Mouse (Mus musculus): ENCODE measurements around the gene Ubox5. TPM values are rescaled to one million over a fixed set of nuclear protein-coding genes. Genes with fewer than 3 reads are reported as not detected.
A peak's percentile ranks its signal among the peaks of the same experiment; 100 is the strongest.

Ubox5 gene
- total RNA-seq, 1 experiment from 2014 or later: 6.3 TPM

DNA sequence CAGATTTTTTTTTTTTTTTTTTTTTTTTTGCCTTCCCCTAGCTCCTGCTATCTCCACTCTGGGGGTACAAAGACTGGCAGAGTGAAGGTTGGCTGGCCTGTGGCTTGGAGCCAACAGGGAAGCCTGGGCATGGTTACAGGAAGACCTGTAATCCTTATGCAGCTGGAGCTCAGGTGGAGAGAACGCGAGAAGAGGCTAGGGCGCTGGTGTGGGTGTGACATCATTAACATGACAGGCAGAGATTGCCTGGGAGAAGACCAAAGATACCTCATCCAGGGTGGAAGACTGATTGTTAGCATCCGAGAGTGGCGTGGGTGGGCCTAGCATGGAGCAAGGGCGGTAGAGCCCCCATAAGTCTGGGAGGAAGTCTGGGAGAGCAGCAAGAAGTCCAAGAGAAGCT lies 9.4 kb upstream of the Ubox5 start:
- ATAC-seq (replicated peaks in 1 of 2; ENCODE audit: insufficient read depth in 1 of 2, low FRiP score in 2 of 2, low TSS enrichment in 1 of 2, low read depth in 1 of 2, poor library complexity in 2 of 2, severe bottlenecking in 2 of 2): no peak

DNA sequence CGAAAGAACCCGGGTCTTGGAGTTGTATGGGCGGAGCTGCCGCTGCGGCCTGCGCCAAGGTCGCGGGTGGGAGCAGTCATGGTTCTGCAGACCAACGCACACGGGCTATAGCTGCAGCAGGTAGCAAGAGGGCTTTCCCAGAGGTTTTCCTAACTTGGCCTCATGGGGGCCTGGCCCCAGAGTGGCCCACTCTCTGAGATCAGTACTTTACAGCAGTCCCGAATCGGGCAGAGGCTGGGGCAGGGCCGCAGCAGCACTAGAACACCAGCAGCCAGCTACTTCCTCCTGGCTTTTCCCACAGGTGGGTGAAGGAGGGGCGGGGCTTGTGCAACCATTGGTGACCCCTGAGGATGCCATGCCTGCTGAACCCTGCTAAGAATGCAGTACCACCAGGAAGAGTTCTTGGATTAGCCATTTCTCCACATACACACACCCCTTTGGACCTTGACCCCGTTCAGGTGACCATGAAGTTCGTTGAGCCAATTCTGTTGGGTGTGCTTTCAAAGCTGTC lies 8.3 kb upstream of the Ubox5 start:
- ATAC-seq (replicated peaks in 1 of 2; ENCODE audit: insufficient read depth in 1 of 2, low FRiP score in 2 of 2, low TSS enrichment in 1 of 2, low read depth in 1 of 2, poor library complexity in 2 of 2, severe bottlenecking in 2 of 2): no peak

- ATAC-seq (replicated peaks in 1 of 2; ENCODE audit: insufficient read depth in 1 of 2, low FRiP score in 2 of 2, low TSS enrichment in 1 of 2, low read depth in 1 of 2, poor library complexity in 2 of 2, severe bottlenecking in 2 of 2): peak; percentile 59 to 68
These were observed 6.0 kb upstream of the Ubox5 start for GRCm38 (mm10) chr2:130635847-130636246.

GRCm38 (mm10) chr2:130634739-130635411 lies 5.0 kb upstream of the Ubox5 start:
- peak; percentile 4 to 23; a peak in 1 of 4 replicates for ATAC-seq (replicated peaks in 1 of 2; ENCODE audit: insufficient read depth in 1 of 2, low FRiP score in 2 of 2, low TSS enrichment in 1 of 2, low read depth in 1 of 2, poor library complexity in 2 of 2, severe bottlenecking in 2 of 2)

- no peak for ATAC-seq (replicated peaks in 1 of 2; ENCODE audit: insufficient read depth in 1 of 2, low FRiP score in 2 of 2, low TSS enrichment in 1 of 2, low read depth in 1 of 2, poor library complexity in 2 of 2, severe bottlenecking in 2 of 2)
These were observed 4.3 kb upstream of the Ubox5 start for GRCm38 (mm10) chr2:130634006-130634738.

- no peak for ATAC-seq (replicated peaks in 1 of 2; ENCODE audit: insufficient read depth in 1 of 2, low FRiP score in 2 of 2, low TSS enrichment in 1 of 2, low read depth in 1 of 2, poor library complexity in 2 of 2, severe bottlenecking in 2 of 2)
These were observed 3.2 kb upstream of the Ubox5 start for GRCm38 (mm10) chr2:130632887-130633675.

DNA sequence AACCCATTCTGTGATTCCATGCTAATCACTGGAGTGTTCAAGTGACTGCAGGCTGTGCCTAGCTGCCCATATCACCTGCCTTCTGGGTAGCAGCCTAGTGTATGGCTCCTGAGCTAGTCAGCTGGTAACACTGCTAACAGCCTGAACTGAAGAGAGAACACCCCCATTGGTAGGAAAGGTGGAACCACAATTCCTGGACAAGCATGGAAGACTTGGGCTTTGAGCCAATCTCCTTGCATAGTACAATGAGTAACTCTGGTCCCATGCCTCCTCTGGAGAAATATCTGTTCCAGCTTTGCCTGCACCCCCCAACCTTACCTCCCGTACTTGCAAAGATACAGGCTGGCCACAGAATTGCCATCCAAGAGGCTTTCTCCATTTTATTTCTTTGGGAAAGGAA lies 2.6 kb upstream of the Ubox5 start:
- ATAC-seq (replicated peaks in 1 of 2; ENCODE audit: insufficient read depth in 1 of 2, low FRiP score in 2 of 2, low TSS enrichment in 1 of 2, low read depth in 1 of 2, poor library complexity in 2 of 2, severe bottlenecking in 2 of 2): no peak

- peak; percentile 30 to 34; a peak in 3 of 4 replicates for ATAC-seq (replicated peaks in 1 of 2; ENCODE audit: insufficient read depth in 1 of 2, low FRiP score in 2 of 2, low TSS enrichment in 1 of 2, low read depth in 1 of 2, poor library complexity in 2 of 2, severe bottlenecking in 2 of 2)
These were observed 579 bp downstream of the Ubox5 start for GRCm38 (mm10) chr2:130629080-130629838.

DNA sequence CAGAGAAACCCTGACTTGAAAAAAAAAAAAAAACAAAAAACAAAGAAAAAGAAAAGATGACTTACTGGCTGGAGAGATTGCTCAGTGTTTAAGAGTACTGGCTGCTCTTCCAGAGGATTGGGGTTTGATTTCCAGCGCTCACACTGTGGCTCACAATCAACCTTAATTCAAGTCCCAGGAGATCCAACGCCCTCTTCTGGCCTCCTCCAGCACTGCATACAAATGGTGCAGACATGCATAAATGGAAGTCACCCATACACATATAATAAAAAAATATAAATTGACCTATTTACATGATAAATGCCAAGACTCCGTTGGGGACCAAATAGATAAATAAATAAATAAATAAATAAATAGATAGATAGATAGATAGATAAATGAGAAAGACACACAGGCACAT lies 1.4 kb downstream of the Ubox5 start:
- ATAC-seq (replicated peaks in 1 of 2; ENCODE audit: insufficient read depth in 1 of 2, low FRiP score in 2 of 2, low TSS enrichment in 1 of 2, low read depth in 1 of 2, poor library complexity in 2 of 2, severe bottlenecking in 2 of 2): no peak

GRCm38 (mm10) chr2:130618972-130619371 lies 10.9 kb downstream of the Ubox5 start:
- ATAC-seq (replicated peaks in 1 of 2; ENCODE audit: insufficient read depth in 1 of 2, low FRiP score in 2 of 2, low TSS enrichment in 1 of 2, low read depth in 1 of 2, poor library complexity in 2 of 2, severe bottlenecking in 2 of 2): no peak

- no peak for ATAC-seq (replicated peaks in 1 of 2; ENCODE audit: insufficient read depth in 1 of 2, low FRiP score in 2 of 2, low TSS enrichment in 1 of 2, low read depth in 1 of 2, poor library complexity in 2 of 2, severe bottlenecking in 2 of 2)
These were observed 16.7 kb downstream of the Ubox5 start for GRCm38 (mm10) chr2:130613091-130613490.

DNA sequence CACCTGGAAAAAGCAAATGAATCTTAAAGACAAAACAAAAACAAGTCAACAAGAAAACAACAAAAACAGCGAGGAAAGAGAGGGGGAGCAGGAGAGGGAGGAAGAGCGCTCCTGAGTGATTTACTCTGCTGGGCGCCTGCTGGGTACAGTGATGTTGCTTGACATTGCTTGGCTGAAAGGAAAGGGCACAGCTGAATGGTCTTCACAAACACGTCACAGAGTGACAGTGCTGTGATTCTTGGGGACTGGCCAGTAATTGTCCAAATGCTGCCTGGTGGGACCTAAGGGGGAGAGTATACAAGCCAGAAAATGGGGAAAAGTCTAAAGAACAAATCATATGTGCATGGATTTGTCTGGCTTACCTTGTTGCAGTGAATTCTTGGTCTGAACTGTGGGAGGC lies 27.6 kb downstream of the Ubox5 start:
- no peak for ATAC-seq (replicated peaks in 1 of 2; ENCODE audit: insufficient read depth in 1 of 2, low FRiP score in 2 of 2, low TSS enrichment in 1 of 2, low read depth in 1 of 2, poor library complexity in 2 of 2, severe bottlenecking in 2 of 2)

DNA sequence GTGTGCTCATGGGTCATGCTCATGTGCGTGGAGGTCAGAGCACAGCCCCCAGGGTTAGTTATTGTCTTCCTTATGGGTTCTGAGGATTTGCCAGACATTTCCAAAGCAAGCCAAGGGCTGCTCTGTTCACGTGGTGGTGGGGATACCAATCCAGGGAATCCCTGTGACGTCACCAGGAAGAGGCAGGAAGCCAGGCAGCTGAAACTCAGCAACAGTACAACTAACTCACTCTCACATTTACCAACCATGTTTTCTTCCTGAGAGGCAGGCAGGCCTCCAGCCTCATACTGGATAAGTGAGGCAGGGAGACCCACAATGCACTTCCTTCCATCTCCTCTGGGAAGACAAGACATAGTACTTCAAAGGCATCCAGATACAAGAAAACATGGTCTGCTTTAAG lies 31.4 kb downstream of the Ubox5 start:
- no peak for ATAC-seq (replicated peaks in 1 of 2; ENCODE audit: insufficient read depth in 1 of 2, low FRiP score in 2 of 2, low TSS enrichment in 1 of 2, low read depth in 1 of 2, poor library complexity in 2 of 2, severe bottlenecking in 2 of 2)

GRCm38 (mm10) chr2:130597601-130598010 lies 32.2 kb downstream of the Ubox5 start:
- peak; percentile 51 to 62; a peak in 2 of 4 replicates for ATAC-seq (replicated peaks in 1 of 2; ENCODE audit: insufficient read depth in 1 of 2, low FRiP score in 2 of 2, low TSS enrichment in 1 of 2, low read depth in 1 of 2, poor library complexity in 2 of 2, severe bottlenecking in 2 of 2)

DNA sequence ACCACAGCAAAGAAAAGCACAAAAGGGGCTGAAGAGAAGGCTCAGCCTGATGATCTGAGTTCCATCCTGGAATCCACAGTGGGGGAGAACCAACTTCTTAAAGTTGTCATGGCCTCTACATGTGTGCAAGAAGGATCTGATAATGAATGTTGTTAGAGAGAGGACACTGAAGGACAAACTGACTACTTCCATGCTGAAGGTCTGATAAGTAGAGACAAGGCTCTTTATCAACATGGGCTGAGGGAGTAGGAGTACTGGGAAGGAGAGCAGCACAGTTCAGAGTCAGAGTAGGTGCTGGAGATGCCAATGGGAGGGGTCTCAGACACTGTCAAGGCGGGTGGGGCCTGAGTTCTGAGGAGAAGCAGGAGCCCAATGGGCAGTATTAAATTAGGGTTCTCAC lies 34.2 kb downstream of the Ubox5 start:
- ATAC-seq (replicated peaks in 1 of 2; ENCODE audit: insufficient read depth in 1 of 2, low FRiP score in 2 of 2, low TSS enrichment in 1 of 2, low read depth in 1 of 2, poor library complexity in 2 of 2, severe bottlenecking in 2 of 2): no peak

DNA sequence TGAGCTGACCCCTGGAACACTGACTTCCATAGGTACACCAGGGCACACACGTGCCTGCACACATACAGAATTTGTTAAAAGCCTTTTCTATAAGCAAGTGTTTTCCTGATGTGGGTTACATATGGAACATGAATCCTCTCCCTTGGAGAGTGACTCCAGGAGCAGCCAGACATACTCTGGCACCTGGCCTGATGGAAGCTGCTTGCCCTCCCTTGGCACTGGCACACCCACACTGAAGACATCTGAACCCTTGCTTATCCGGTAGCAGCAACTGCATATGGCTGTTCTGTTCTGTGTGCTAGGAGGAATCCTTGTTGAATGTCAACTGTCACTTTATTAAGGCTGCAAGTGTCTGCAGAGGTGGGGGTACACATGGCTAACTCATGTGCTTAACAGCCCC lies 38.8 kb downstream of the Ubox5 start:
- no peak for ATAC-seq (replicated peaks in 1 of 2; ENCODE audit: insufficient read depth in 1 of 2, low FRiP score in 2 of 2, low TSS enrichment in 1 of 2, low read depth in 1 of 2, poor library complexity in 2 of 2, severe bottlenecking in 2 of 2)

DNA sequence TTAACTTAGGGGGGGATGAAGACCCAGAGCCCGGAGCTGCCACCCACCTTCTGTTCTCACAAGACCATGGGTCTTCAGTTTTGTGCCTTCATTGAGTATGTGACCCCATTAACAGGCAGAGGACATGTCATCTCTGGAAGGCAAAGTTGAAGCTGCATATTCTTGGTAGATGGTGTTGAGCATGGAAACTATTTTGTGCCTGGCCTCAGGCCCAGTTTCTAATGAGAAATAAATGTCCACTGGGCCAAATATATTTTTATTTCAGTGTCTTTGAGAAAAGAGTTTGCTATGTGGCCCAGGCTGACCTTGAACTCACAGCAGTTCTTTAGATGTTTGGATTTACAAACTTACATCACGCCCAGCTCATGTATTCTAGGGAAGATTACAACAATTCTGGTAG lies 40.1 kb downstream of the Ubox5 start:
- no peak for ATAC-seq (replicated peaks in 1 of 2; ENCODE audit: insufficient read depth in 1 of 2, low FRiP score in 2 of 2, low TSS enrichment in 1 of 2, low read depth in 1 of 2, poor library complexity in 2 of 2, severe bottlenecking in 2 of 2)
